8 mouse cellular contexts compared by ENCODE assay signal in genomic region chr3:84156105-84156504, GRCm38 (mm10). TPM values are rescaled to one million over a fixed set of nuclear protein-coding genes. Genes with fewer than 3 reads are reported as not detected.
DNase-seq lines count a peak whose midpoint lies in the region; ATAC-seq and TF ChIP-seq lines count a peak whose summit lies in the region.

No protein-coding gene starts in this region.

- H3K79me2 ChIP-seq in heart, adult 2 months (replicated peaks; ENCODE audit: control insufficient read depth, insufficient read depth, low read length) = no peaks in the 10 kb centered on the region
- peaks cover 3% of the 10 kb centered on the region for H3K79me2 ChIP-seq in CH12.LX (replicated peaks; ENCODE audit: control insufficient read depth, extremely low read depth, insufficient read depth, poor library complexity, severe bottlenecking)

- no peak for TF ChIP-seq CTCF in heart, adult 2 months (IDR thresholded peaks at IDR 0.05)
- TF ChIP-seq CTCF in CH12.LX (conservative IDR thresholded peaks at IDR 0.05 in 1 of 2, IDR thresholded peaks at IDR 0.05 in 1 of 2; ENCODE audit: low read depth in 2 of 2, low read length in 2 of 2) = no peak
- TF ChIP-seq CTCF in liver, embryonic 14.5 days (IDR thresholded peaks at IDR 0.05; ENCODE audit: low read depth) = no peak
- TF ChIP-seq CTCF in cerebellum, adult 2 months (IDR thresholded peaks at IDR 0.05; ENCODE audit: borderline replicate concordance, insufficient read depth, low read depth, low read length) = no peak

- H3K27ac ChIP-seq in heart, adult 2 months = 0 out of 2 replicates have a peak overlapping the region, but pooled peaks have one; percentile 1
- H3K27ac ChIP-seq in CH12.LX (ENCODE audit: insufficient read depth, low read depth) = no peak overlapping the region
- H3K27ac ChIP-seq in forebrain, embryonic 16.5 days (ENCODE audit: low read length) = no peak overlapping the region
- H3K27ac ChIP-seq in liver, embryonic 14.5 days = no peak overlapping the region
- no peak overlapping the region for H3K27ac ChIP-seq in cerebellum, adult 2 months (ENCODE audit: insufficient read depth, low read length)

- 69% methylated on average over 6 of the region's 6 CpGs for WGBS in heart, adult 2 months
- 50% methylated on average over 6 of the region's 6 CpGs for WGBS in forebrain, embryonic 16.5 days
- 59% methylated on average over 6 of the region's 6 CpGs for WGBS in liver, embryonic 14.5 days (ENCODE audit: insufficient replicate concordance)
- 49% methylated on average over 6 of the region's 6 CpGs for WGBS in cerebellum, adult 2 months

- peak overlapping the region; percentile 46 for H3K4me3 ChIP-seq in heart, adult 2 months
- peak overlapping the region in 2 of 3 experiments; percentile 37 to 73 for H3K4me3 ChIP-seq in CH12.LX (replicated peaks in 1 of 3; ENCODE audit: low read depth in 2 of 3, low read length in 2 of 3, poor library complexity in 1 of 3)
- H3K4me3 ChIP-seq in forebrain, embryonic 16.5 days (replicated peaks; ENCODE audit: low read length) = peak overlapping the region; percentile 58; the same call in 1 of the 2 replicates
- H3K4me3 ChIP-seq in liver, embryonic 14.5 days (ENCODE audit: insufficient read depth in 1 of 2, low read depth in 2 of 2, low read length in 2 of 2) = no peak overlapping the region; a peak in 1 of 4 replicates
- H3K4me3 ChIP-seq in cerebellum, adult 2 months (replicated peaks; ENCODE audit: insufficient read depth, low read depth, low read length) = no peak overlapping the region

- no peaks in the 10 kb centered on the region for H3K27me3 ChIP-seq in heart, adult 2 months (ENCODE audit: control insufficient read depth, insufficient read depth, low read length)
- no peaks in the 10 kb centered on the region for H3K27me3 ChIP-seq in CH12.LX (replicated peaks)
- no peaks in the 10 kb centered on the region for H3K27me3 ChIP-seq in forebrain, embryonic 16.5 days (replicated peaks; ENCODE audit: control insufficient read depth, insufficient read depth, low read length)
- H3K27me3 ChIP-seq in liver, embryonic 14.5 days (ENCODE audit: control insufficient read depth, insufficient read depth, low read length) = no peaks in the 10 kb centered on the region
- no peaks in the 10 kb centered on the region for H3K27me3 ChIP-seq in cerebellum, adult 2 months (ENCODE audit: control insufficient read depth, insufficient read depth, low read length)

- H3K9ac ChIP-seq in heart, adult 2 months (ENCODE audit: low read depth, low read length) = no peak overlapping the region
- H3K9ac ChIP-seq in CH12.LX (ENCODE audit: insufficient read depth, low read depth) = no peak overlapping the region
- no peak overlapping the region for H3K9ac ChIP-seq in forebrain, embryonic 16.5 days (replicated peaks; ENCODE audit: low read depth, low read length)
- no peak overlapping the region for H3K9ac ChIP-seq in liver, embryonic 14.5 days (replicated peaks)

- dilution Hi-C loops in CH12.LX (cut with MboI; ENCODE audit: extremely low pct_ligation_motif_present, extremely low pct_unique_long_range_greater_than_20kb, low sequenced_read_pairs) = no loop called here

- no peak for DNase-seq in heart, adult 2 months
- no peak for DNase-seq in heart, postnatal 25 days (ENCODE audit: low spot score)
- no peak for DNase-seq in CH12.LX (ENCODE audit: extremely low read depth)
- no peak for DNase-seq in liver, embryonic 14.5 days (ENCODE audit: low read depth in 3 of 3, low spot score in 3 of 3)
- DNase-seq in cerebellum, adult 2 months = no peak
- DNase-seq in frontal cortex, postnatal 36 days (ENCODE audit: low spot score in 2 of 2) = no peak
- DNase-seq in adrenal gland, postnatal 25 days = no peak

- peak overlapping the region; percentile 55; the same call in 1 of the 2 replicates for H3K4me2 ChIP-seq in CH12.LX (ENCODE audit: insufficient read depth, low read depth, poor library complexity, severe bottlenecking)
- peak overlapping the region; percentile 97 for H3K4me2 ChIP-seq in forebrain, embryonic 16.5 days (ENCODE audit: low read length)
- H3K4me2 ChIP-seq in liver, embryonic 14.5 days (ENCODE audit: low read depth) = peak overlapping the region; percentile 98

- H3K9me3 ChIP-seq in CH12.LX (replicated peaks; ENCODE audit: low read length) = peaks cover 2% of the 10 kb centered on the region
- H3K9me3 ChIP-seq in forebrain, embryonic 16.5 days (ENCODE audit: control insufficient read depth, low read length) = no peaks in the 10 kb centered on the region
- H3K9me3 ChIP-seq in liver, embryonic 14.5 days (ENCODE audit: control insufficient read depth, low read length) = no peaks in the 10 kb centered on the region

- TF ChIP-seq EP300 in heart, adult 2 months (IDR thresholded peaks at IDR 0.05; ENCODE audit: insufficient read depth, low read depth, low read length) = no peak
- TF ChIP-seq EP300 in CH12.LX (IDR thresholded peaks at IDR 0.05; ENCODE audit: low read length) = no peak
- TF ChIP-seq EP300 in liver, embryonic 14.5 days (IDR thresholded peaks at IDR 0.05; ENCODE audit: low read depth) = no peak

- in situ Hi-C loops in CH12.LX (cut with MboI; ENCODE audit: low pct_ligation_motif_present, low pct_unique_long_range_greater_than_20kb, low sequenced_read_pairs) = loop anchor here (25.0 kb wide), 1 partner anchor 381 kb away; no protein-coding TSS in a partner anchor

- TF ChIP-seq POLR2A in heart, adult 2 months (IDR thresholded peaks at IDR 0.05; ENCODE audit: insufficient read depth, low read depth, low read length) = no peak
- no peak; the same call in 1 of the 2 replicates for TF ChIP-seq POLR2A in CH12.LX (IDR thresholded peaks at IDR 0.05; ENCODE audit: low read depth, low read length)
- TF ChIP-seq POLR2A in cerebellum, adult 2 months (IDR thresholded peaks at IDR 0.05; ENCODE audit: borderline replicate concordance, insufficient read depth, low read length) = no peak

- no peak for TF ChIP-seq RAD21 in CH12.LX (IDR thresholded peaks at IDR 0.05; ENCODE audit: low read depth, low read length)

- ATAC-seq in forebrain, embryonic 16.5 days = no peak
- no peak for ATAC-seq in liver, embryonic 14.5 days (ENCODE audit: insufficient read depth)

- no peaks in the 10 kb centered on the region for H3K36me3 ChIP-seq in heart, adult 2 months (ENCODE audit: control insufficient read depth, insufficient read depth, low read length)
- H3K36me3 ChIP-seq in CH12.LX (replicated peaks in 1 of 2; ENCODE audit: control insufficient read depth in 1 of 2, insufficient read depth in 1 of 2, low read length in 1 of 2) = peaks cover 0 to 6% of the 10 kb centered on the region in 2 experiments
- peaks cover 11% of the 10 kb centered on the region for H3K36me3 ChIP-seq in forebrain, embryonic 16.5 days (ENCODE audit: control insufficient read depth, insufficient read depth)
- H3K36me3 ChIP-seq in liver, embryonic 14.5 days (replicated peaks; ENCODE audit: control insufficient read depth, insufficient read depth, low read depth) = no peaks in the 10 kb centered on the region

- intact Hi-C loops in heart, adult 2 months (cut with DNase I) = loop anchor here (5.0 to 10.0 kb wide), 2 partner anchors 119 to 211 kb away; no protein-coding TSS in a partner anchor
- intact Hi-C loops in heart, postnatal 25 days (cut with DNase I) = loop anchor here (5.0 to 10.0 kb wide), 3 partner anchors 114 to 311 kb away; partner anchors contain the start of genes Tlr2 and Tmem131l

- H3K4me1 ChIP-seq in heart, adult 2 months (ENCODE audit: control insufficient read depth, insufficient read depth, low read length) = no peaks in the 10 kb centered on the region
- H3K4me1 ChIP-seq in CH12.LX (ENCODE audit: control insufficient read depth in 1 of 2, insufficient read depth in 2 of 2) = peaks cover 4 to 41% of the 10 kb centered on the region in 2 experiments; a peak in 3 of 4 replicates
- peaks cover 8% of the 10 kb centered on the region; the same call in 1 of the 2 replicates for H3K4me1 ChIP-seq in forebrain, embryonic 16.5 days (replicated peaks; ENCODE audit: control insufficient read depth, insufficient read depth, low read length)
- H3K4me1 ChIP-seq in liver, embryonic 14.5 days (replicated peaks; ENCODE audit: control insufficient read depth in 2 of 2, insufficient read depth in 2 of 2, low read length in 1 of 2) = peaks cover 6 to 9% of the 10 kb centered on the region in 2 experiments
- H3K4me1 ChIP-seq in cerebellum, adult 2 months (ENCODE audit: control insufficient read depth, insufficient read depth, low read length) = no peaks in the 10 kb centered on the region

TF ChIP-seq in CH12.LX, 34 proteins besides CTCF, POLR2A, EP300 and RAD21:
- TF ChIP-seq PAX5 (IDR thresholded peaks at IDR 0.05; ENCODE audit: low read length) = no peak
- TF ChIP-seq HCFC1 (IDR thresholded peaks at IDR 0.05; ENCODE audit: low read depth, low read length) = no peak
- no peak for TF ChIP-seq ZMIZ1 (IDR thresholded peaks at IDR 0.05; ENCODE audit: low read depth, low read length)
- no peak for TF ChIP-seq MAX (IDR thresholded peaks at IDR 0.05; ENCODE audit: low read length)

RNA-seq across cellular contexts. Expression of gene Mnd1, which starts 0.5 kb away (rescaled TPM):
- total RNA-seq in heart, adult 2 months (2021) = 1 to 10 TPM; 2.0 to 3.0 TPM
- polyA plus RNA-seq in heart, adult 2 months (2012; rRNA removed) = 0.18 and 0.35 TPM in 2 replicates
- 1 to 10 TPM; 3.2 to 4.2 TPM for total RNA-seq in heart, postnatal 25 days (2021)
- 13.4 and 14.2 TPM in 2 replicates for total RNA-seq in CH12.LX (2012; rRNA removed)
- 23.1 and 24.4 TPM in 2 replicates for total RNA-seq in CH12.LX (2014; rRNA removed)
- polyA plus RNA-seq in CH12.LX (2012; ENCODE audit: insufficient read length, low read depth) = 19.0 and 24.0 TPM in 2 replicates
- 2.7 and 3.2 TPM in 2 replicates for polyA plus RNA-seq in forebrain, embryonic 16.5 days (2015; fragmentation: Nextera tagmentation; extraction: Ambion mirVana)
- polyA plus RNA-seq in liver, embryonic 14.5 days (2012; rRNA removed) = 2.1 and 6.2 TPM in 2 replicates
- polyA plus RNA-seq in liver, embryonic 14.5 days (2014; fragmentation: Nextera tagmentation; extraction: Ambion mirVana) = 6.2 and 8.5 TPM in 2 replicates
- polyA plus RNA-seq in cerebellum, adult 2 months (2012; rRNA removed) = 1.7 and 1.8 TPM in 2 replicates
- 18.7 and 18.8 TPM in 2 replicates for total RNA-seq in adrenal gland, postnatal 25 days (2021)

RNA-seq across cellular contexts. Expression of gene Gm6525, which starts 17.8 kb away (rescaled TPM):
- total RNA-seq in heart, adult 2 months (2021) = not detected
- polyA plus RNA-seq in heart, adult 2 months (2012; rRNA removed) = not detected in 2 replicates
- not detected for total RNA-seq in heart, postnatal 25 days (2021)
- 0.17 and 0.21 TPM in 2 replicates for total RNA-seq in CH12.LX (2012; rRNA removed)
- 0.31 and 0.41 TPM in 2 replicates for total RNA-seq in CH12.LX (2014; rRNA removed)
- polyA plus RNA-seq in CH12.LX (2012; ENCODE audit: insufficient read length, low read depth) = 0.34 and 0.71 TPM in 2 replicates
- polyA plus RNA-seq in forebrain, embryonic 16.5 days (2015; fragmentation: Nextera tagmentation; extraction: Ambion mirVana) = 3.0 and 3.1 TPM in 2 replicates
- 0.17 TPM in 1 of 2 replicates, not detected in the other for polyA plus RNA-seq in liver, embryonic 14.5 days (2012; rRNA removed)
- 0.37 TPM in 1 of 2 replicates, not detected in the other for polyA plus RNA-seq in liver, embryonic 14.5 days (2014; fragmentation: Nextera tagmentation; extraction: Ambion mirVana)
- polyA plus RNA-seq in cerebellum, adult 2 months (2012; rRNA removed) = not detected in 2 replicates
- 0.30 TPM in 1 of 2 replicates, not detected in the other for total RNA-seq in adrenal gland, postnatal 25 days (2021)

Comparison
In these comparisons a context has a peak if more than half of its experiments do, and no peak if none do; other contexts are left out.
1. H3K4me3 ChIP-seq: peak in heart, adult 2 months (single experiment), CH12.LX (2 of 3) and forebrain, embryonic 16.5 days (single experiment); none in liver, embryonic 14.5 days (0 of 2) and cerebellum, adult 2 months (single experiment).
2. Peak in every context shown above with its lines, with median percentiles within 50 percentile points of each other: H3K4me2 ChIP-seq.